Mouse (Mus musculus) R1 (cell line): ENCODE results near the gene Kcnk16.

Experiments
- DNase-seq: peaks from one replicate; pipeline ENCODE4 v3.0.0-alpha.2; 2018; ENCODE audit warnings: low read depth, low spot score

Gene Kcnk16

GRCm38 (mm10) chr14:20230063-20230491, 38.9 kb downstream of the Kcnk16 start:
- DNase-seq = no peak

GRCm38 (mm10) chr14:20229437-20229836, 39.6 kb downstream of the Kcnk16 start:
- DNase-seq = no peak

GRCm38 (mm10) chr14:20228336-20228735, 40.7 kb downstream of the Kcnk16 start:
- no peak for DNase-seq

GRCm38 (mm10) chr14:20226982-20227381, 42.0 kb downstream of the Kcnk16 start:
- no peak for DNase-seq

GRCm38 (mm10) chr14:20226488-20226887, 42.5 kb downstream of the Kcnk16 start:
- no peak for DNase-seq

- DNase-seq = no peak
These were observed 43.5 kb downstream of the Kcnk16 start for GRCm38 (mm10) chr14:20225525-20225924.

GRCm38 (mm10) chr14:20224576-20225218, 44.3 kb downstream of the Kcnk16 start:
- DNase-seq = no peak

- DNase-seq = no peak
These were observed 44.8 kb downstream of the Kcnk16 start for GRCm38 (mm10) chr14:20224163-20224562.

- DNase-seq = no peak
These were observed 45.7 kb downstream of the Kcnk16 start for GRCm38 (mm10) chr14:20223253-20223652.

GRCm38 (mm10) chr14:20221083-20221482, 47.9 kb downstream of the Kcnk16 start:
- peak; percentile 96 for DNase-seq

GRCm38 (mm10) chr14:20219849-20220248, 49.1 kb downstream of the Kcnk16 start:
- DNase-seq = peak; percentile 60

- DNase-seq = peak; percentile 97
These were observed 51.6 kb downstream of the Kcnk16 start for GRCm38 (mm10) chr14:20217299-20217864.

GRCm38 (mm10) chr14:20216561-20217298, 52.3 kb downstream of the Kcnk16 start:
- peak; percentile 95 for DNase-seq

GRCm38 (mm10) chr14:20215826-20216225, 53.2 kb downstream of the Kcnk16 start:
- DNase-seq = no peak

GRCm38 (mm10) chr14:20214125-20214524, 54.9 kb downstream of the Kcnk16 start:
- DNase-seq = no peak

- DNase-seq = no peak
These were observed 57.0 kb downstream of the Kcnk16 start for GRCm38 (mm10) chr14:20211754-20212601.
